Mouse (Mus musculus) CH12.LX (cell line): ENCODE data around the gene Anapc10. TPM values are rescaled to one million over a fixed set of nuclear protein-coding genes. Genes with fewer than 3 reads are reported as not detected.

Experiments used
- DNase-seq: peaks from one replicate; pipeline ENCODE4 v3.0.0-alpha.2; 2013; ENCODE audit errors: extremely low read depth
- H3K27ac ChIP-seq: 2 replicates; pipeline ENCODE4 v1.5.1; 2012; ENCODE audit warnings: low read depth, mild to moderate bottlenecking, control low read depth, moderate library complexity; ENCODE audit not compliant: insufficient read depth
- H3K27me3 ChIP-seq: replicated peaks from 2 replicates; pipeline ENCODE3; 2012; ENCODE audit warnings: inconsistent platforms
- H3K36me3 ChIP-seq, 2 experiments: replicated peaks in 1 of 2; 2 replicates each; pipeline versions ENCODE3 to v1.6.1; 2012; ENCODE audit warnings: inconsistent platforms in 1 of 2, low read length in 1 of 2, mild to moderate bottlenecking in 1 of 2, mixed read lengths in 1 of 2, moderate library complexity in 1 of 2; ENCODE audit not compliant: control insufficient read depth in 1 of 2, insufficient read depth in 1 of 2
- H3K4me1 ChIP-seq, 2 experiments: 2 replicates each; pipeline ENCODE4 v1.6.1; 2012; ENCODE audit warnings: inconsistent platforms in 1 of 2, moderate library complexity in 1 of 2; ENCODE audit not compliant: insufficient read depth in 2 of 2, control insufficient read depth in 1 of 2
- H3K4me2 ChIP-seq: 2 replicates; pipeline ENCODE4 v1.6.1; 2012; ENCODE audit warnings: low read depth, mild to moderate bottlenecking, control low read depth; ENCODE audit not compliant: poor library complexity, insufficient read depth, severe bottlenecking
- H3K4me3 ChIP-seq, 3 experiments: fragments of 150-350 bp in 1 of 3; sonication (generic) in 1 of 3; replicated peaks in 1 of 3; 2 replicates each; pipeline versions ENCODE3 to v1.5.1; 2011 to 2012; ENCODE audit warnings: low read depth in 2 of 3, low read length in 2 of 3, mild to moderate bottlenecking in 2 of 3, moderate library complexity in 2 of 3, control low read depth in 1 of 3, improper control_type of control experiment in 1 of 3, inconsistent platforms in 1 of 3, mixed read lengths in 1 of 3; ENCODE audit not compliant: poor library complexity in 1 of 3
- H3K79me2 ChIP-seq: replicated peaks from 2 replicates; pipeline ENCODE4 v1.6.1; 2012; ENCODE audit warnings: mild to moderate bottlenecking, moderate library complexity; ENCODE audit not compliant: control insufficient read depth, poor library complexity, insufficient read depth, severe bottlenecking; ENCODE audit errors: extremely low read depth
- H3K9ac ChIP-seq: 2 replicates; pipeline ENCODE4 v1.6.1; 2012; ENCODE audit warnings: low read depth, mild to moderate bottlenecking, control low read depth, moderate library complexity; ENCODE audit not compliant: insufficient read depth
- H3K9me3 ChIP-seq: replicated peaks from 2 replicates; pipeline ENCODE3; 2012; ENCODE audit warnings: low read length, inconsistent platforms, mixed read lengths
- CHD2 ChIP-seq: IDR thresholded peaks from 2 replicates; pipeline ENCODE4 v1.6.1; 2011; ENCODE audit warnings: low read length, improper control_type of control experiment
- E2F4 ChIP-seq: IDR thresholded peaks from 2 replicates; pipeline ENCODE4 v1.6.1; 2011; ENCODE audit warnings: low read depth, low read length, improper control_type of control experiment; ENCODE audit not compliant: insufficient replicate concordance
- GABPA ChIP-seq: IDR thresholded peaks from 2 replicates; pipeline ENCODE4 v1.6.1; 2012; ENCODE audit warnings: low read depth, low read length, improper control_type of control experiment, inconsistent platforms; ENCODE audit not compliant: insufficient replicate concordance
- JUN ChIP-seq: IDR thresholded peaks from 2 replicates; pipeline ENCODE4 v1.6.1; 2011; ENCODE audit warnings: low read depth, mild to moderate bottlenecking, low read length, improper control_type of control experiment, moderate library complexity; ENCODE audit not compliant: insufficient read depth
- MAX ChIP-seq: IDR thresholded peaks from 2 replicates; pipeline ENCODE4 v1.6.1; 2011; ENCODE audit warnings: low read length, improper control_type of control experiment
- POLR2A ChIP-seq: IDR thresholded peaks from 2 replicates; pipeline ENCODE4 v1.6.1; 2011; ENCODE audit warnings: low read depth, mild to moderate bottlenecking, improper control_type of control experiment, low read length
- USF2 ChIP-seq: conservative IDR thresholded peaks from 2 replicates; pipeline ENCODE4 v1.6.1; 2011; ENCODE audit warnings: low read depth, low read length, improper control_type of control experiment
- ZMIZ1 ChIP-seq: IDR thresholded peaks from 2 replicates; pipeline ENCODE4 v1.6.1; 2012; ENCODE audit warnings: low read depth, mild to moderate bottlenecking, inconsistent platforms, low read length, improper control_type of control experiment
- dilution Hi-C: fragments of 300-500 bp; cut with MboI; formaldehyde crosslinking; loops from 2 replicates; pipeline ENCODE4 v1.14.3; 2020; ENCODE audit warnings: low sequenced_read_pairs; ENCODE audit not compliant: extremely low pct_unique_long_range_greater_than_20kb, extremely low pct_ligation_motif_present
- in situ Hi-C: fragments of 300-500 bp; cut with MboI; formaldehyde crosslinking; loops from 3 replicates; pipeline ENCODE4 v1.14.3; 2019; ENCODE audit warnings: low sequenced_read_pairs, low pct_ligation_motif_present, low pct_unique_long_range_greater_than_20kb, mixed read lengths
- polyA plus RNA-seq: library from polyadenylated mRNA; unstranded; fragments of >175 nt; gene quantifications from 2 replicates; pipeline ENCODE4 v1.2.1, GENCODE M21; 2012; ENCODE audit warnings: low read depth; ENCODE audit not compliant: insufficient read length
- total RNA-seq, 2 experiments: library from RNA; depleted of rRNA; stranded (reverse); fragments of 300-350 nt in 1 of 2; fragments of >200 nt in 1 of 2; gene quantifications; 2 replicates each; pipeline ENCODE4 v1.2.3; 2012 to 2014

The Anapc10 gene
- total and polyA plus RNA-seq, 3 experiments = 9.7 to 25.2 (median 22.3) TPM

GRCm38 (mm10) chr8:79806971-79807370 is 95.4 kb downstream of the Anapc10 start:
- no peak for TF ChIP-seq ZMIZ1
- TF ChIP-seq POLR2A = no peak
- TF ChIP-seq E2F4 = no peak
- TF ChIP-seq CHD2 = no peak
- no peak for TF ChIP-seq GABPA
- no peak for TF ChIP-seq USF2
- no peak for TF ChIP-seq JUN
- DNase-seq = no peak
- Histone ChIP-seq H3K4me1 (no peaks in the 10 kb centered on the region), H3K9me3 (no peaks in the 10 kb centered on the region), H3K27ac (no peak overlapping the region), H3K79me2 (no peaks in the 10 kb centered on the region), H3K36me3 (no peaks in the 10 kb centered on the region), H3K4me3 (no peak overlapping the region), H3K9ac (no peak overlapping the region), H3K4me2 (no peak overlapping the region), H3K27me3 (no peaks in the 10 kb centered on the region)
- in situ Hi-C loops (no loop called here), dilution Hi-C loops (no loop called here)

GRCm38 (mm10) chr8:79826534-79826933 is 114.9 kb downstream of the Anapc10 start:
- H3K79me2 ChIP-seq = no peaks in the 10 kb centered on the region
- H3K9ac ChIP-seq = no peak overlapping the region
- TF ChIP-seq MAX = no peak
- TF ChIP-seq, all 38 proteins: peak for 0
- dilution Hi-C loops = no loop called here
- Histone ChIP-seq H3K4me2 (no peak overlapping the region), H3K27ac (no peak overlapping the region), H3K4me1 (no peaks in the 10 kb centered on the region), H3K4me3 (no peak overlapping the region), H3K36me3 (no peaks in the 10 kb centered on the region), H3K27me3 (no peaks in the 10 kb centered on the region), H3K9me3 (no peaks in the 10 kb centered on the region)
- no peak for DNase-seq
- in situ Hi-C loops = no loop called here

Other genes with a start within 250 kb of the Anapc10 start
- 22.8 and 29.0 TPM in 2 replicates for gene Otud4, start 72.2 kb upstream of the Anapc10 start, total RNA-seq (2012; rRNA removed)
- 44.6 and 51.3 TPM in 2 replicates for gene Otud4, start 72.2 kb upstream of the Anapc10 start, total RNA-seq (2014; rRNA removed)
- 42.3 and 43.9 TPM in 2 replicates for gene Otud4, start 72.2 kb upstream of the Anapc10 start, polyA plus RNA-seq
- 123 and 159 TPM in 2 replicates for gene Abce1, start 80 bp upstream of the Anapc10 start, total RNA-seq (2012; rRNA removed)
- gene Abce1, start 80 bp upstream of the Anapc10 start, total RNA-seq (2014; rRNA removed) = 306 and 339 TPM in 2 replicates
- gene Abce1, start 80 bp upstream of the Anapc10 start, polyA plus RNA-seq = 198 and 202 TPM in 2 replicates